Mouse (Mus musculus): ENCODE measurements around the gene Mtf1.

Gene Mtf1

DNA sequence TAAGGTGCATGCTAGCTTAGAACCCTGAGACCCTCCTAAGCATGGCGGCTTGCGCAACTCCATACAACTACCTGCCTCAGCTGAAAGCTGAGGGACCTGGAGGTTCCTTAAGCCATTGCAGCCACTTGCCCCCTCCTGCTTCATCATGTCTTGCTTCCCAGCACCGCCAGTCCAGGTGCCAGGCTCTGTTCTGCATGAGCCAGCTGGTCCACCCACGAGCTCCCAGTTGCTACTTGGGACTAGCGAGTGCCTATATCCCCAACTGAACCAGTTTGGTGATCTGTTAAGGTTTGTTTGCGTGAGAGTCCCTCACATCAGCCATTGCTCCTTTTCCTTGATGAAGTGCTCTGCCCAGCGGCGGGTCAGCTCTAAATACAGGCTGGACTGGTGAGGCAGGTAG, 54.4 kb downstream of the Mtf1 start:
- no peak for DNase-seq (ENCODE audit: low spot score)

DNA sequence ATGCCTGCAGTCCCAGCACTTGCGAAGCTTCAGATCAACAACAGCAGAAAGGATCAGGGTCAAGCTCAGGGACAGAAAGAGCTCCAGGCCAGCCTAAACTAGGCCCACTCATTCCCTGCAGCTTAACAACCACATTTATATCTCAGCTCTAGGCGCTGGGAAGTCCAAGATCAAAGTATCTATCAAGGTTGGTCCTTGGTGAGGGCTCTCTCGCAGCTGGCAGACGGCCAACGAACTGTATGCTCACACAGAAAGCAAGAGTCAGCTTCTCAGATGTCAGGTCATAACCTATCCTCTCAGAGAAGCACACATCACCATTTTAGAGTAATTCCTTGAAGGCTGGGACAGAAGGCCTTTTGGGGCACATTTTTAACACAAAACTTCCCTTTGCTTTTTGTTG, 56.5 kb downstream of the Mtf1 start:
- DNase-seq (ENCODE audit: low spot score), result no peak

GRCm38 (mm10) chr4:124860446-124860845, 58.5 kb downstream of the Mtf1 start:
- no peak for DNase-seq (ENCODE audit: low spot score)

GRCm38 (mm10) chr4:124861283-124862188, 59.6 kb downstream of the Mtf1 start, which contains the start of gene Maneal:
Maneal (minus strand) TSS chr4:124862171.
- no peak for DNase-seq (ENCODE audit: low spot score)

GRCm38 (mm10) chr4:124872719-124873118, 70.8 kb downstream of the Mtf1 start:
- DNase-seq (ENCODE audit: low spot score), result no peak

GRCm38 (mm10) chr4:124880599-124880998, 78.7 kb downstream of the Mtf1 start, which contains the start of gene Epha10:
Epha10 (plus strand) TSS chr4:124880899.
- DNase-seq (ENCODE audit: low spot score), result no peak

- DNase-seq (ENCODE audit: low spot score), result peak; percentile 75
Measured at GRCm38 (mm10) chr4:124881341-124881908, 79.5 kb downstream of the Mtf1 start.

GRCm38 (mm10) chr4:124882151-124882729, 80.3 kb downstream of the Mtf1 start:
- DNase-seq (ENCODE audit: low spot score), result no peak

DNA sequence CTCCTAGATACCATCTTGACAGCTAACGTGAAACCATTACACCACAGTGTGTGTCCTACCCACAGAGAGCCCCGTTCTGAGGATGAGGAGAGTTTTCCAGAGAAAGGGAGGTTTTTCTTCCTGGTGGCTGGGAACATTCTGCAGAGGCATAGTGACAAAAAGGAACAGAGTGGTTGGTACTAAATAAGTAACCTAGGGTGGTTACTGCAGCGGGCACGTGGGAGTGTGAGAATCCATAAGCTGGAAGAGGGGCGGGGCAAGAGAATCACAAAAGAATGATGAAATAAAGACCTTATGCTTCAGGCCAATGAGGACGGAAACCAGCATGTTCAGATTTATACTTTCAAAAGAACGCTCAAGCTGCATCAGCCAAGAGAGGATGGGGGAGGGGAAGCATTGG, 86.8 kb downstream of the Mtf1 start:
- DNase-seq (ENCODE audit: low spot score), result no peak

DNA sequence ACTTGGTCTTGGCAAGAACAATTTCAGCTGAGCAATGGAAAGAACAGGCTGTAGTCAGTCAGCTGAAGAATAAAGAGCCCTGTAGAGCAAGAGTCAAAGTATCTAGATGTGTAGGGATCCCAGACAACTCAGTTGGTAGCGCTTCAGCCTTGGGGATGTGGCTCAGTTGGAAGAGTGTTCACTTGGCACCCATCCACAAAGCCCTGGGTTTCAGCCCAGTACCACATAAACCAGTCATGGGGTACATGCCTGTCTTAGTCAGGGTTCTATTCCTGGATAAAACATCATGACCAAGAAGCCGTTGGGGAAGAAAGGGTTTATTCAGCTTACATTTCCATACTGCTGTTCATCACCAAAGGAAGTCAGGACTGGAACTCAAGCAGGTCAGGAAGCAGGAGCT, 88.0 kb downstream of the Mtf1 start:
- no peak for DNase-seq (ENCODE audit: low spot score)

DNA sequence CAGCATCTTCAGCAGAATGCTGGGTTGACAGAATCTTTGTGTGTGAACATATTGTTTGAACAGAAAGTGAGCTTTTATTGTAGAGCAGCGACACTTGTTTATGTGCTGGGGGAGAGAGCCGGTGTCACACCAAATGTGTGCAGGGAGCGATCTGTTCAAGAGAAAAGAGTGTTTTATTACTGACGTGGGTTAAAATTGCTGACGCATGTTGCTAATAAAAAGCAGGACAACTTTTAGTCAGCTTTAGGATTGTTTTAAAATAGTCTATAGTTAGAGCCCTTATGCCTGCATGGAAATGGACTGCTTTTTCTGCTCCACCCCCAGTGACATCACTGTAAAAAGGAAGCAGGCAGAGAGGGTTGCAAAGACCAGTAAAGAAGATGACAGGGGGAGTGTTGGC, 88.9 kb downstream of the Mtf1 start:
- peak; percentile 40 for DNase-seq (ENCODE audit: low spot score)

DNA sequence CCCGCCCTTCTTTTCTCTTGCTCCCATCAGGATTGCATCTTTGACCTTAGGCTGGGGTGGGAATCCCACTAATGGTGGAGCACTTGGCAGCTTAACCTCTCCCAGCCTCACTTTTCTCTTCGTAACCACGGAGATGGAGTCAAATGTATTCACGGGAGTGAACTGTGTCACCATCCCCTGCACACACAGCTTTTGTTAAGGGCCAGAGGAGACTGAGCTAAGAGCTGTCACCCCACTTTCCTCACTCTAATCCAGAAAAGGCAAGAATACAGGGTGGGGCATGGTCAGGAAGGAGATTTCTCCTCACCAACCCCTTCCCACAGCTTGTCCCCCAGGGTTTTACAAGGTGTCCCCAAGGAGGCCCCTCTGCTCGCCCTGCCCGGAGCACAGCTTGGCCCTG, 91.9 kb downstream of the Mtf1 start:
- DNase-seq (ENCODE audit: low spot score), result no peak

GRCm38 (mm10) chr4:124894508-124895428, 92.9 kb downstream of the Mtf1 start:
- DNase-seq (ENCODE audit: low spot score), result peak; percentile 52

- no peak for DNase-seq (ENCODE audit: low spot score)
Measured at GRCm38 (mm10) chr4:124898428-124898827, 96.5 kb downstream of the Mtf1 start.
